Mouse (Mus musculus) bone marrow, adult 2 months (tissue): Measurements from ENCODE around the gene Usf1.

ENCODE experiments used
- CTCF ChIP-seq: fragments of 200-500 bp; IDR thresholded peaks from 2 replicates; pipeline ENCODE4 v1.5.1; 2011; ENCODE audit warnings: low read length, control low read depth; ENCODE audit not compliant: control insufficient read depth, insufficient read depth
- POLR2A ChIP-seq: fragments of 200-500 bp; IDR thresholded peaks from 2 replicates; pipeline ENCODE4 v1.6.1; 2011; ENCODE audit warnings: low read depth, mild to moderate bottlenecking, control low read depth, low read length, borderline replicate concordance; ENCODE audit not compliant: control insufficient read depth

DNA sequence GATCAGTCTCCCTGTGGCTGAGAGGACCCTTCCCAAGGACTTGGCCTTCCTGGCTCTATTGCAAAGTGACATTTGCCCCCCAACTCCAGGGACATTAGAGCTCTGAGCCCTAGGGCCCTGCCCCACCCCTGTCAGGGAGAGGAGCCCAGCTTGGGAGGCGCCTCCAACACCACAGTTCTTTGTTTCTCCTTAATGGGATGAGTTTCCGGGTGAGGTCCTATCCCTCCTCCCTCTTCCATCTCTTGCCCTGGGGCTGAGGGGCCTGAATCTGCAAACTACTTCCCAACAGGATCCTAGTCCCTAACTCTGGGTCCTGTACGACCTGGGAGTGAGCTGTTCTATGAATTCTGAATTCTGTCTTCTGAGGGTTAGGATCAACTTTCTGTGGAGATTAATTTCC is 38.2 kb upstream of the Usf1 start:
- TF ChIP-seq POLR2A: no peak
- TF ChIP-seq CTCF: no peak
